Mouse (Mus musculus): ENCODE data around the gene Ccdc96.
A peak's percentile ranks its signal among the peaks of the same experiment; 100 is the strongest.

- TF ChIP-seq POLR2A (IDR thresholded peaks at IDR 0.05; ENCODE audit: borderline replicate concordance, insufficient read depth, low read length) = no peak
- TF ChIP-seq CTCF (IDR thresholded peaks at IDR 0.05; ENCODE audit: borderline replicate concordance, insufficient read depth, low read depth, low read length) = peak; percentile 83
Measured at GRCm38 (mm10) chr5:36474283-36474682, 10.1 kb upstream of the Ccdc96 start.
